Mouse (Mus musculus) mammary gland, adult 2 months (tissue): ENCODE results near the gene Pabpn1l. TPM values are rescaled to one million over a fixed set of nuclear protein-coding genes. Genes with fewer than 3 reads are reported as not detected.

ENCODE experiments used
- polyA plus RNA-seq: library from polyadenylated mRNA; depleted of rRNA; stranded (reverse); fragments of >200 nt; gene quantifications from 2 replicates; pipeline ENCODE4 v1.2.3, GENCODE M21; 2012; ENCODE audit warnings: low replicate concordance; rRNA removed

Pabpn1l gene
- not detected in 2 replicates for polyA plus RNA-seq

GRCm38 (mm10) chr8:122622727-122623126, at the start of gene Pabpn1l:
Gene Pabpn1l (minus strand): TSS chr8:122622739.

DNA sequence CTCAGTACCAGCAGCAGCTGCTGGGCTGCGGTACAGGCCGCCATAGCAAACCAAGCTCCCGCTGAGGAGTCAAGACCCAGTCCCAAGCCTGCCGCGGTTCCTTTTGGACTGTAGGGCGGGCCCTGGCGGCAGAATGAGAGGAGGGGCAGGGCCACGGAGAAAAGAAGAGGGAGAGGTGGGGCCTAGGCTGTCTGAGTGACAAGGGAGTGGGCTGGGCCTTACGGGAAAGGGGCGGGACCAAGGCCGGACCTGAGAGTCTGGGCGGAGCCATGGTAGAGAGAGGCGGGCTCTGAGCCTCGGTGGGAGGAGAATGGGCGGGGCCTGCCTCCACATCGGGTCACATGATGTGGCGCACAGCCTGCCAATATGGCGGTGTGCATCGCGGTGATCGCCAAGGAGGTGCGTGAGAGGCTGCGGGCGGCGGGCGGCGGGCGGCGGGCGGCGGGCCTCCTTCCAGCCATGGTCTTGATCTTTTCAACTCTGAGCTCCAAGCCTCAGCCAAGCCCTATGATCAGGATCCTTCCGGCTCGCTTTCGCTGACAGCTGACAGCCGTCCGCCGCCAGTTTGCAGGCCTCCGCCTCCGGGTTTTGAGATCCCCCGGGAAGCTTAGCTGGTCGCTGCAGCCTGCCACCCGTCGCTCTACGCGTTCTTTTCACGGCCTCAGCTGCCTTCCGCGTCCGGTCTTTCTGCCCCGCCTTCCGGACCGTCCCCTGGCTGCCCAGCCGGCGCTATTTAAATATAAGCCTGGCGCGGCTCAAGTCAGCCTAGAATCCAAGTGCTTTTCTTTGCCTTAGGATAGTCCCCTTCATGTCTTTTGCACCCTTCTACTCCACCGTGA, 11.0 kb downstream of the Pabpn1l start, which contains the start of the genes Galns and Trappc2l:
Galns (minus strand) TSS at position 169 of the 839 bp plus-strand sequence.
Trappc2l (plus strand) TSS at position 346 of the 839 bp plus-strand sequence.

GRCm38 (mm10) chr8:122576648-122577022, 45.9 kb downstream of the Pabpn1l start, which contains the start of gene Aprt:
Gene Aprt (minus strand): TSS chr8:122576909.

Other genes with a start within 250 kb of the Pabpn1l start
- 19.4 and 33.3 TPM in 2 replicates for gene Zc3h18, start 246.1 kb downstream of the Pabpn1l start, polyA plus RNA-seq
- gene Il17c, start 200.7 kb downstream of the Pabpn1l start, polyA plus RNA-seq: 0.24 and 0.84 TPM in 2 replicates
- gene Cyba, start 189.8 kb downstream of the Pabpn1l start, polyA plus RNA-seq: 239 and 467 TPM in 2 replicates
- 34.7 and 40.7 TPM in 2 replicates for gene Mvd, start 179.3 kb downstream of the Pabpn1l start, polyA plus RNA-seq
- gene Snai3, start 162.0 kb downstream of the Pabpn1l start, polyA plus RNA-seq: 7.1 and 8.1 TPM in 2 replicates
- gene Rnf166, start 146.7 kb downstream of the Pabpn1l start, polyA plus RNA-seq: 114 and 121 TPM in 2 replicates
- 28.3 and 43.6 TPM in 2 replicates for gene Ctu2, start 146.6 kb downstream of the Pabpn1l start, polyA plus RNA-seq
- 119 and 150 TPM in 2 replicates for gene Piezo1, start 71.4 kb downstream of the Pabpn1l start, polyA plus RNA-seq
- 15.1 and 45.5 TPM in 2 replicates for gene Cdt1, start 54.7 kb downstream of the Pabpn1l start, polyA plus RNA-seq
- 101 and 127 TPM in 2 replicates for gene Aprt, start 45.8 kb downstream of the Pabpn1l start, polyA plus RNA-seq
- 14.4 and 14.9 TPM in 2 replicates for gene Galns, start 11.3 kb downstream of the Pabpn1l start, polyA plus RNA-seq
- 120 and 189 TPM in 2 replicates for gene Trappc2l, start 11.1 kb downstream of the Pabpn1l start, polyA plus RNA-seq
- 15.8 and 24.7 TPM in 2 replicates for gene Cbfa2t3, start 76.4 kb upstream of the Pabpn1l start, polyA plus RNA-seq
- gene Acsf3, start 152.7 kb upstream of the Pabpn1l start, polyA plus RNA-seq: 34.4 and 36.2 TPM in 2 replicates
- gene Cdh15, start 225.2 kb upstream of the Pabpn1l start, polyA plus RNA-seq: 2.4 TPM in 1 of 2 replicates, not detected in the other